Comparison of ENCODE assay signal across 8 mouse cellular contexts in the genomic region with DNA sequence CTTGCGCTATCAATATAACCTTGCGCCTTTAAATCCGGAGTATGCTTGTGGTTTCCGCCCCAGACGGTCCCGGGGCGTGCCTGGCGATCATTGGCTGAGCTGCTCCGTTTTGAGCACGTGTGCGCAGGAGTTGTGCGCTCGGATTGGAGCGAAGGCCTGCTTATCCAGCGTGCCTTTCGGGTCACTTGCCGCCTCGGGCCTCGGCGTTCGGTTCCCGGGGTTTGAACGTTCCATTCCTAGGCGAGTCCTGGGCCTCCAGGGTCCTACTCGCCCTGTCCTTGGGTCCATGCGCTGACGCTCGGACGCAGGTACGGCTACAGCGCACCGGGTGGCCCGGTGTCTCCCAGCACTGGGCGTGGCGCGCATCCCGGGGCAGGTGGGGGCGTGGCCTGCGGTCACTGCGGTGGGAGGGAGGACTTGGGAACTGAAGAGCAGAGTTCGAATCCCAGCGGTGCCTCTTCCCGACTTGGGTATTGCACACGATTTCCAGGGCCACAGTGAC. TPM values are rescaled to one million over a fixed set of nuclear protein-coding genes. Genes with fewer than 3 reads are reported as not detected.
DNase-seq lines count a peak whose midpoint lies in the region; ATAC-seq lines count a peak whose summit lies in the region.

Mief2 (plus strand) TSS at position 139 of the 502 bp plus-strand sequence.

- under 1% methylated on average over 44 of the region's 44 CpGs for WGBS in heart, embryonic 13.5 days
- WGBS in liver, embryonic 12.5 days (ENCODE audit: insufficient replicate concordance): under 1% methylated on average over 44 of the region's 44 CpGs
- WGBS in stomach, embryonic 15.5 days: under 1% methylated on average over 44 of the region's 44 CpGs

- H3K9ac ChIP-seq in heart, embryonic 13.5 days: peak within 1 kb of the TSS; percentile 97
- peak within 1 kb of the TSS; percentile 87 for H3K9ac ChIP-seq in liver, embryonic 12.5 days
- peak within 1 kb of the TSS; percentile 84 for H3K9ac ChIP-seq in stomach, embryonic 15.5 days

- peak; percentile 80 for ATAC-seq in heart, embryonic 13.5 days (ENCODE audit: extremely low read depth, insufficient number of reproducible peaks, low FRiP score, low TSS enrichment)
- peak; percentile 87 for ATAC-seq in liver, embryonic 12.5 days
- ATAC-seq in stomach, embryonic 15.5 days (ENCODE audit: insufficient read depth, low FRiP score, low read depth): peak; percentile 92

- H3K27me3 ChIP-seq in heart, embryonic 13.5 days (replicated peaks): no peaks in the 10 kb centered on the region
- H3K27me3 ChIP-seq in liver, embryonic 12.5 days (replicated peaks): no peaks in the 10 kb centered on the region
- H3K27me3 ChIP-seq in stomach, embryonic 15.5 days (replicated peaks): no peaks in the 10 kb centered on the region

- peak within 1 kb of the TSS; percentile 91 for H3K27ac ChIP-seq in brown adipose tissue, adult 24 weeks (replicated peaks; ENCODE audit: low read depth, low read length)
- peak within 1 kb of the TSS; percentile 91 for H3K27ac ChIP-seq in heart, embryonic 13.5 days (replicated peaks)
- peak within 1 kb of the TSS; percentile 89 for H3K27ac ChIP-seq in liver, embryonic 12.5 days
- peak within 1 kb of the TSS; percentile 88 for H3K27ac ChIP-seq in stomach, embryonic 15.5 days

- peak within 1 kb of the TSS; percentile 95 for H3K4me3 ChIP-seq in brown adipose tissue, adult 24 weeks (ENCODE audit: insufficient read depth, low read depth, low read length)
- peak within 1 kb of the TSS; percentile 91 for H3K4me3 ChIP-seq in heart, embryonic 13.5 days
- peak within 1 kb of the TSS; percentile 88 for H3K4me3 ChIP-seq in liver, embryonic 12.5 days
- H3K4me3 ChIP-seq in stomach, embryonic 15.5 days (replicated peaks): peak within 1 kb of the TSS; percentile 84

- no peaks in the 10 kb centered on the region for H3K9me3 ChIP-seq in heart, embryonic 13.5 days
- H3K9me3 ChIP-seq in liver, embryonic 12.5 days (replicated peaks): no peaks in the 10 kb centered on the region
- no peaks in the 10 kb centered on the region for H3K9me3 ChIP-seq in stomach, embryonic 15.5 days

- peak within 1 kb of the TSS; percentile 82 for H3K4me2 ChIP-seq in heart, embryonic 13.5 days
- H3K4me2 ChIP-seq in liver, embryonic 12.5 days: peak within 1 kb of the TSS; percentile 83
- H3K4me2 ChIP-seq in stomach, embryonic 15.5 days: peak within 1 kb of the TSS; percentile 82

- peaks cover 6% of the 10 kb centered on the region for H3K4me1 ChIP-seq in brown adipose tissue, adult 24 weeks (ENCODE audit: control insufficient read depth, insufficient read depth, insufficient read length, low read length)
- H3K4me1 ChIP-seq in heart, embryonic 13.5 days: peaks cover 30% of the 10 kb centered on the region
- H3K4me1 ChIP-seq in liver, embryonic 12.5 days: peaks cover 37% of the 10 kb centered on the region
- peaks cover 28% of the 10 kb centered on the region for H3K4me1 ChIP-seq in stomach, embryonic 15.5 days

- peaks cover 50% of the 10 kb centered on the region for H3K36me3 ChIP-seq in heart, embryonic 13.5 days
- peaks cover 33% of the 10 kb centered on the region for H3K36me3 ChIP-seq in liver, embryonic 12.5 days
- peaks cover 17% of the 10 kb centered on the region for H3K36me3 ChIP-seq in stomach, embryonic 15.5 days

- peak; percentile 96 for DNase-seq in CD4-positive, CD25-positive, alpha-beta regulatory T cell, adult 2 months (ENCODE audit: low read depth, low spot score)
- DNase-seq in fat pad, adult 2 months (ENCODE audit: extremely low read depth, low read depth, low spot score): peak; percentile 64
- DNase-seq in kidney, postnatal 10 days: peak; percentile 97
- peak; percentile 88 to 91 for DNase-seq in natural killer cell, adult 2 months (ENCODE audit: low spot score in 2 of 2)

RNA-seq across cellular contexts. Expression of gene Mief2, which starts in this region (rescaled TPM):
- 23.5 and 30.7 TPM in 2 replicates for polyA plus RNA-seq in brown adipose tissue, adult 24 weeks (2012; ENCODE audit: insufficient read depth, insufficient read length, missing spikeins)
- polyA plus RNA-seq in heart, embryonic 13.5 days (2015; fragmentation: Nextera tagmentation; extraction: Ambion mirVana): 17.4 and 17.7 TPM in 2 replicates
- 4.4 and 4.5 TPM in 2 replicates for polyA plus RNA-seq in liver, embryonic 12.5 days (2016; fragmentation: Nextera tagmentation; extraction: Ambion mirVana)
- 9.9 and 11.3 TPM in 2 replicates for polyA plus RNA-seq in stomach, embryonic 15.5 days (2015; fragmentation: Nextera tagmentation; extraction: Ambion mirVana)

Comparison
In these comparisons a context has a peak if more than half of its experiments do, and no peak if none do; other contexts are left out.
1. Peak in every context shown above with its lines: DNase-seq, ATAC-seq, H3K4me3 ChIP-seq and H3K27ac ChIP-seq.